ENCODE assay signal across 15 mouse cellular contexts in the genomic region with DNA sequence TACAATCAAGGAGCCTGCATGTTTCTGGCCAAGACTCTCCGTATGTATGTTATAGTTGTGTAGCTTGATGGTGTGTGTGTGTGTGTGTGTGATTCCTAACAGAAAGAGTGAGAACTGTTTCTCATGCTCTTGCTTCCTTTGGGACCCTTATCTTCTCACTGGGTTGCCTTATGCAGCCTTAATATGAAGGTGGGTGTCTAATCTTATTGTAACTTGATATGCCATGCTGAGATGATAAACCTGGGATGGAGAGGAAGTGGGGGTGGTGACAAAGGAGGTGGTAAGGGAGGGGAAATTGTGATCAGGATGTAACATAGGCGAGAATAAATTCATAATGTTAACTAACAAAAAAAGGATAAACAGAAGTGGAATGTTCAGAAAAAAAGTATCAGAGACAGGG.
"Had no signal": no experiment of that assay in that cellular context is flagged by ENCODE, and none has a peak within 500 bp of the region (broad histone marks: within the 10 kb centered on the region; RNA-seq: fewer than 3 reads in every experiment).

No protein-coding gene starts in this region.

- DNase-seq: retina, postnatal 1 day; right cerebral cortex, adult 18-20 months; right cerebral cortex, postnatal 14 days; right cerebral cortex, postnatal 25 days; right cerebral cortex, postnatal 4 days; spleen, adult 18-20 months; thymus, adult 18-20 months; thymus, adult 2 months; thymus, postnatal 14 days; thymus, postnatal 25 days; thymus, postnatal 36 days; thymus, postnatal 4 days had no signal

- H3K27me3 ChIP-seq: neural tube, embryonic 15.5 days; stomach, embryonic 15.5 days had no signal

- H3K9ac ChIP-seq: neural tube, embryonic 13.5 days; neural tube, embryonic 15.5 days; stomach, embryonic 15.5 days had no signal

- H3K4me1 ChIP-seq: neural tube, embryonic 13.5 days; neural tube, embryonic 15.5 days; stomach, embryonic 15.5 days had no signal

- H3K36me3 ChIP-seq: neural tube, embryonic 13.5 days; neural tube, embryonic 15.5 days; stomach, embryonic 15.5 days had no signal

- H3K4me3 ChIP-seq: neural tube, embryonic 13.5 days; neural tube, embryonic 15.5 days; stomach, embryonic 15.5 days had no signal

- H3K27ac ChIP-seq: neural tube, embryonic 13.5 days; neural tube, embryonic 15.5 days; stomach, embryonic 15.5 days had no signal

- H3K4me2 ChIP-seq: neural tube, embryonic 13.5 days; neural tube, embryonic 15.5 days; stomach, embryonic 15.5 days had no signal

- H3K9me3 ChIP-seq: neural tube, embryonic 13.5 days; neural tube, embryonic 15.5 days; stomach, embryonic 15.5 days had no signal
